Mouse (Mus musculus) heart, postnatal 14 days (tissue): ENCODE measurements around the gene Dnttip1. TPM values are rescaled to one million over a fixed set of nuclear protein-coding genes. Genes with fewer than 3 reads are reported as not detected.

Source experiments
- DNase-seq, 2 experiments: peaks; one replicate each; pipeline ENCODE4 v3.0.0; 2021 to 2022
- intact Hi-C: fragments of 180-260 bp; cut with DNase I; formaldehyde crosslinking; loops from one replicate; pipeline ENCODE4 v1.15.1; 2025
- total RNA-seq, 2 experiments: library from RNA; stranded (reverse); gene quantifications; 2 replicates each; pipeline ENCODE4 v1.2.3; 2021

The Dnttip1 gene
- total RNA-seq, 2 experiments from 2014 or later = 29.4 to 30.2 TPM

GRCm38 (mm10) chr2:164748991-164749390, 3.2 kb downstream of the Dnttip1 start:
- intact Hi-C loops = loop anchor here (5.0 kb wide), 1 partner anchor 38 kb away; the partner anchor contains the start of gene Snx21
- no peak for DNase-seq

GRCm38 (mm10) chr2:164752454-164752853, 6.7 kb downstream of the Dnttip1 start:
- DNase-seq = no peak
- intact Hi-C loops = no loop called here

GRCm38 (mm10) chr2:164754105-164754504, 8.3 kb downstream of the Dnttip1 start:
- intact Hi-C loops = no loop called here
- DNase-seq = no peak

- intact Hi-C loops = no loop called here
- no peak for DNase-seq
Observed at GRCm38 (mm10) chr2:164754800-164755199, 9.0 kb downstream of the Dnttip1 start.

GRCm38 (mm10) chr2:164757841-164758240, 12.1 kb downstream of the Dnttip1 start:
- no peak for DNase-seq
- intact Hi-C loops = no loop called here

GRCm38 (mm10) chr2:164758692-164759091, 12.9 kb downstream of the Dnttip1 start:
- DNase-seq = no peak
- intact Hi-C loops = no loop called here

GRCm38 (mm10) chr2:164760059-164760833, 14.5 kb downstream of the Dnttip1 start:
- intact Hi-C loops = no loop called here
- DNase-seq = no peak

GRCm38 (mm10) chr2:164761502-164761901, 15.7 kb downstream of the Dnttip1 start:
- no peak for DNase-seq
- intact Hi-C loops = no loop called here

GRCm38 (mm10) chr2:164761971-164762370, 16.2 kb downstream of the Dnttip1 start:
- intact Hi-C loops = no loop called here
- no peak for DNase-seq

GRCm38 (mm10) chr2:164762593-164762992, 16.8 kb downstream of the Dnttip1 start:
- intact Hi-C loops = no loop called here
- DNase-seq = no peak

GRCm38 (mm10) chr2:164765841-164766240, 20.1 kb downstream of the Dnttip1 start:
- intact Hi-C loops = no loop called here
- no peak for DNase-seq

GRCm38 (mm10) chr2:164767812-164768540, 22.2 kb downstream of the Dnttip1 start:
- peak in 1 of 2 experiments; percentile 26 for DNase-seq
- intact Hi-C loops = no loop called here

- DNase-seq = peak; percentile 95 to 98
- intact Hi-C loops = no loop called here
Observed at GRCm38 (mm10) chr2:164769258-164770037, 23.7 kb downstream of the Dnttip1 start, which contains the start of gene Ube2c. Gene Ube2c, plus strand, starts transcription at chr2:164769898.

GRCm38 (mm10) chr2:164770279-164770678, 24.5 kb downstream of the Dnttip1 start:
- intact Hi-C loops = no loop called here
- DNase-seq = no peak

- intact Hi-C loops = no loop called here
- DNase-seq = no peak
Observed at GRCm38 (mm10) chr2:164771123-164771522, 25.3 kb downstream of the Dnttip1 start.

- DNase-seq = no peak
- intact Hi-C loops = no loop called here
Observed at GRCm38 (mm10) chr2:164773229-164773988, 27.6 kb downstream of the Dnttip1 start.

- no peak for DNase-seq
- intact Hi-C loops = no loop called here
Observed at GRCm38 (mm10) chr2:164773989-164774364, 28.2 kb downstream of the Dnttip1 start.

GRCm38 (mm10) chr2:164776130-164776529, 30.3 kb downstream of the Dnttip1 start:
- intact Hi-C loops = no loop called here
- no peak for DNase-seq

GRCm38 (mm10) chr2:164776801-164777200, 31.0 kb downstream of the Dnttip1 start:
- DNase-seq = no peak
- intact Hi-C loops = no loop called here
